Mouse (Mus musculus): ENCODE data around the gene Ube2f.

The Ube2f gene

DNA sequence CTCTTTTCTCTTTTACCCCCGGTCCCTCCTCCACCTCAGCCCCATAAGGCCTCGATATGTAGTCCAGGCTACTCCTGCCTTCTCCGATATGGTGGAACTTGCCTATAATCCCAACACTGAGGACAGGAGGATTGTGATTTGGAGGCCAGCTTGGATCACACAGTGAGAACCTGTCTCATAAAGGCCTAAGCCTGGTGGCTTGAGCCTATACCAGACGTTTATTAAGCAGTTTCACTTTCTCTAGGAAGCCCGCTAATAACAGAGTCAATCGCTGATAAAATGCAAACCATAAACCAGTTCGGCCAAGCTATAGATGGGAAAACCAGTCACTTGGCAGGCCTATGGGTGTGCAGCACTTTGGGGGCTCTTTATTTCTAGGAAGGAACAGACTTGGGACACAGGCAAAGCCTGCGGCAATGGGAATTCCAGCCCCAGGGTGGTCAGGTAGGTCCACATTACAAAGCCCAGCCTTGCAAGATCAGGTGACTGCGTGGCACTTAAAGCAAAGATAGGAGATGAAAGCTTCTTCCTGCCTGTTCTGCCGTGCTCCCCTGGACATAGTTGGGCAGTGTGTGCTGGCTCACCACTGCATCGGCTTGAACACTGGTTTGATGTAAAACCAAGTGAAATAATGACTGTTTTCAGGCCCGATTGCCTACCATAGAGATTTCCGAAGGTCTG is 49.1 kb downstream of the Ube2f start:
- DNase-seq = no peak

GRCm38 (mm10) chr1:91299707-91300426 is 49.8 kb downstream of the Ube2f start:
- peak; percentile 55 for DNase-seq

- no peak for DNase-seq
Observed at GRCm38 (mm10) chr1:91301206-91301920, 51.3 kb downstream of the Ube2f start.

DNA sequence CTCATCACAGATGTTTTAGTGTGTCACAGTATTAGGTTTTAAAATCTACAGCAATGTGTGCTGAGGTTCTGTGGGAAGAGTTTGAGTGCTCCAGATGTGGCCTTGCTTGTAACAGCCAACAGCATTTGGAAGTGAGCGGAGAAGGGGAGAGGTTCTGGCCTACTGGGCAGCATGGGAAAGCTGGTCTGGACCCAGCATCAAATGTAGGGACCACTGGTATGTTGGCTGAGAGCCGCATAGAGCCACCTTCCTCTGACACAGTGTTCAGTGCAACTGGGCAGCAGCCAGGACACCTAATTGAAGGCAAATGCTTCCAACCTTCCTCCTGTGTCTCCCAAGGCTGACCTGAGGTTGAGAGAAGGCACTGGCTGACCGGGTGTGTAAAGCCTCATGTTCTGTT is 51.9 kb downstream of the Ube2f start:
- no peak for DNase-seq

GRCm38 (mm10) chr1:91304621-91305020 is 54.5 kb downstream of the Ube2f start:
- no peak for DNase-seq

GRCm38 (mm10) chr1:91309366-91310085 is 59.4 kb downstream of the Ube2f start:
- DNase-seq = no peak

GRCm38 (mm10) chr1:91312273-91312672 is 62.2 kb downstream of the Ube2f start:
- no peak for DNase-seq

- no peak for DNase-seq
Observed at GRCm38 (mm10) chr1:91313251-91313650, 63.1 kb downstream of the Ube2f start.

GRCm38 (mm10) chr1:91317656-91318055 is 67.6 kb downstream of the Ube2f start:
- no peak for DNase-seq

DNA sequence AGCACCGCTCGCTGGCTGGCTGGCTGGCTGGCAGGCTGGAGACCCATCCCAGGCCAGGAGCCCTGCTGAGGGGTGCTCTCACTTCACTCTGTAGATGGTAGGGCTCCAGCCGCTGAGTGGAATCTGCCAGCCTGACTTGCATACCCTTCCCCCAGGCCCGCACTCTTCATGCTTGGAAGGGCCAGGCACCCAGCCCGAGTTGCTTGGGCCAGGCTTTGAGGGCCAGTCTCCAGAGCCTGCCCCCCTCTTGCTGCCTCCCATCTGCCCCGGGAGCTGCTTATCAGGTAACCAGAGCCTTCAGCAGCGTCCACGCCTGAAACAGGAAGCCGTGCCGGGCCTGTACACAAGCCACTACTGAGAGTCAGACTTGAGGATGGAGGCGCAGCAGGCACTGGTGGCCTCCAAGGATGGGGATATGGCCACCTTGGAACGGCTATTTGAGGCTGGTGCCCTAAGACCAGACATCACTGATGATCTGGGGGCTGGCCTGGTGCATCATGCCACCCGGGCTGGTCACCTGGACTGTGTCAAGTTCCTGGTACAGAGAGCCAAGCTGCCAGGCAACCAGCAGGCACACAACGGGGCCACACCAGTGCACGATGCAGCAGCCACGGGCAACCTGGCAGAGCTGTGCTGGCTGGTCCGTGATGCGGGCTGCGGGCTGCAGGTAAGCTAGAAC is 71.8 kb downstream of the Ube2f start, which contains the start of gene Espnl:
Espnl (plus strand) TSS at position 316 of the 679 bp plus-strand sequence.
- DNase-seq = peak; percentile 38

GRCm38 (mm10) chr1:91324646-91325045 is 74.5 kb downstream of the Ube2f start:
- DNase-seq = no peak

DNA sequence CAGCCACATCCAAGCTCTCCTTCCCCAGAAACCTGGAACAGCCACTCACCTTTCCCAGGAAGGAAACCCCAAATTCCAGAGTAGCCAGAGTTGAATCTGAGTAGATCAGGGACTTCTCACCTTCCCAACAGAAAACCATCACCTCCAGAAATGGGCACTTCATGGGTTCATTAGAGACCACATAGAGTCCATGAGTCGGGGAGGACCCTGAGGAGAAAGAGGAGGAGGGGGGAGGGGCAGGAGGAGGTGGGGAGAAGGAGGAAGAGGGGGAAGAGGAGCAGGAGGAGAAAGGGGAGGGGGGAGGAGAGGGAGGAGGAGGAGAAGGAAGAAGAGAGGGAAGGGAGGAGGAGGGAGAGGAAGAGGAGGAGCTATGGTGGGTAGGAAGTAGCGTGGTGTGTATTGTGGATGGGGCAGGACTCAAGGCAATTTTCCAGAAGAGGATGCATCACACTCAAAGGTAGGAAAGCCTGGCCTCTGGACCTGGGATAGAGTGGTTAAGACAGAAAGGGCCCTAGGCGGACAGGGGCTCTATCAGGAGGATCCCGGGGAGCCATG is 75.5 kb downstream of the Ube2f start:
- no peak for DNase-seq

- DNase-seq = no peak
Observed at GRCm38 (mm10) chr1:91332102-91332501, 82.0 kb downstream of the Ube2f start.

DNA sequence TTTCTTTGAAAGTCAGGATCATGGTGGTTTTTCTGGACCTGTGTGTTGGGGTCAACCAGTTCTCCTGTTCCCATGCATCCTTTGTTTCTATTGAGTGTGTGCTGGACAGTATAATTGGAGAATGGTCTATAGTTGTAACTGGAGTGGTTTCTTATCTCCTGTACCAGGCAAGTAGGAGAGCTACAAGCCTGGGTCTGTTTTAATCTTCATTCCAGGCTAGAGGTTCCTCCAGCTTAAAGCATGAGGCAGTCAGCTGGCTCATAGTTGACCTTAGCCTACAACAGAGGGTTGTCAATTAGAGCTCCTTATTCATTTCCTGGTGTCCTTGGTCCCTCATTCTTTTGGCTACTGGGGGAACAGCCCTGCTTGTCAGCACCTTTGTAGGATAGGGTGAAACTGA is 83.5 kb downstream of the Ube2f start:
- DNase-seq = no peak

DNA sequence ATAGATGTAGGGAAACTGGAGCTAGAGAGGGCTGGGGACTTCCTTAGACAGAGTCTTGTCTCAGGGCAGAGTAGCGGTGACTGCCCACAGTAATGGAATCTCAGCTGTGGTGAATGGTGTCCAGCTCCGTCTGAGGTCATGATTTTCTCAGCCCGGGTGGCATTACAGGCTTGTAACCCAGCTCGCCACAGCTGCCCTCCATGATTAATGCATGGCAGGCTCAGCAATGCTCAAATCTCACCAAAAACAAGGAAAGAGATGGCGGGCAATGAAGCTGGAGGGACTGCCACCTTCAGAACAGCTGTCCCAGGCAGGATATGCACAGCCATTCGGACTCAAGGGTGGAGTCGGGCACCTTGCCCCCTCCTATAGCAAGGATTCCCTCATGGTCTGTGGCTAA is 87.3 kb downstream of the Ube2f start:
- DNase-seq = no peak
